Mouse (Mus musculus): ENCODE measurements at regions not wholly inside any gene's neighbourhood (a gene's known extent, or its start where the extent isn't known, plus 50 kb on each side); places are given as distances from the start of the nearest gene placed in this dataset.

DNA sequence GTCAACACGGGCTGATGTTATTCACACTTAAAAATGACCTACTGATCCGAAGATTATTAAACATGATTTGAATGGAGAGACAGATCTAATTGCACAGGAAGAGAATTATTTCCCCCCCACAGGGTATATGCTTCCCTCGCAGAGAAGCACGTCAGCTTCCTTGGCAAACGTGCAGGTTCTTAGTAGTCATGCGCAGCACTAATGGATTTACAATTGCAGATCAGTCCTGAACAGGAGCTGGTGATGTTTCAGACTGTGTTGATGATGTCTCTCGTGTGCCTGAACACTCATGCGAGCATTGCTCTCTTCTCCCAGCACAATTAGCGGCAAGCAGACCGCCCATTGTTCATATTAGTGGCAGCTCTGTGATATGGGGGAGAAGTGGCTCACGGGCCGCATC is 127.9 kb upstream of the 3110018I06Rik start:
- no peaks in the 10 kb centered on the region for H3K4me1 ChIP-seq (ENCODE audit: control insufficient read depth in 1 of 2, insufficient read depth in 2 of 2, low read length in 2 of 2)
- H3K4me3 ChIP-seq (ENCODE audit: control insufficient read depth in 1 of 2, insufficient read depth in 1 of 2, low read depth in 2 of 2, low read length in 2 of 2) = no peak overlapping the region
- H3K36me3 ChIP-seq (ENCODE audit: control insufficient read depth in 1 of 2, insufficient read depth in 2 of 2, low read length in 2 of 2) = no peaks in the 10 kb centered on the region
- no peaks in the 10 kb centered on the region for H3K9me3 ChIP-seq (replicated peaks; ENCODE audit: insufficient read depth, low read length)
- H3K27me3 ChIP-seq (ENCODE audit: control insufficient read depth in 1 of 2, insufficient read depth in 2 of 2, low read length in 2 of 2) = no peaks in the 10 kb centered on the region
- no peak overlapping the region for H3K9ac ChIP-seq (ENCODE audit: control insufficient read depth, low read depth, low read length, poor library complexity, severe bottlenecking)
- H3K79me2 ChIP-seq (ENCODE audit: control insufficient read depth, insufficient read depth, low read length, poor library complexity) = no peaks in the 10 kb centered on the region
- H3K27ac ChIP-seq (ENCODE audit: control insufficient read depth, low read depth, low read length) = no peak overlapping the region
- TF ChIP-seq E2F4 (IDR thresholded peaks at IDR 0.05; ENCODE audit: borderline replicate concordance, low read depth, low read length) = no peak
- no peak for TF ChIP-seq RAD21 (IDR thresholded peaks at IDR 0.05; ENCODE audit: low read depth, low read length)
- no peak for TF ChIP-seq MYB (IDR thresholded peaks at IDR 0.05; ENCODE audit: low read depth, low read length)
- no peak for TF ChIP-seq POLR2AphosphoS2 (IDR thresholded peaks at IDR 0.05; ENCODE audit: low read length)
- TF ChIP-seq USF2 (IDR thresholded peaks at IDR 0.05; ENCODE audit: borderline replicate concordance in 1 of 2, insufficient read depth in 1 of 2, low read depth in 1 of 2, low read length in 2 of 2) = no peak
- no peak for TF ChIP-seq HCFC1 (IDR thresholded peaks at IDR 0.05; ENCODE audit: low read depth, low read length)
- no peak for TF ChIP-seq ELF1 (IDR thresholded peaks at IDR 0.05; ENCODE audit: low read depth, low read length)
- no peak for TF ChIP-seq UBTF (IDR thresholded peaks at IDR 0.05; ENCODE audit: borderline replicate concordance, insufficient read depth, low read depth, low read length)
- TF ChIP-seq JUND (IDR thresholded peaks at IDR 0.05; ENCODE audit: low read depth, low read length) = no peak
- no peak for DNase-seq (ENCODE audit: low read depth, low spot score)

DNA sequence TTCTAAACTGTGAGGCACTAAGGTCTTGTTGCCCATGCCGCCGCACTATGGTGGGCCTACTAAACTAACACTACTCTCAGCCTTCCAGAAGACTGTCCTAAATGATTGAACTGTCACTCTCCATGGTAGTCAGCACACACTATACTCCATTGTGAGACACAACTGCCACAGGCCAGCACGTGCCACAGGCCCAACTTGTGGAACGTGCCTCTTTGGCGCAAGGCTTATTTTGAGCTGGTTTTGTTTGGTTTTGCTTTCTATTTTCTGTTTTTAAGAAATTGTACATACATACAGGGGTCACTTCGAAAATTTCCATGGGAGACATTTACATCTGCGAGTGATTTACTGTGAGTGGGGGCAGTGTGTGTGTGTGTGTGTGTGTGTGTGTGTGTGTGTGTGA is 126.8 kb upstream of the 3110018I06Rik start:
- H3K9me3 ChIP-seq (replicated peaks; ENCODE audit: insufficient read depth, low read length) = no peaks in the 10 kb centered on the region
- no peaks in the 10 kb centered on the region for H3K27me3 ChIP-seq (ENCODE audit: control insufficient read depth in 1 of 2, insufficient read depth in 2 of 2, low read length in 2 of 2)
- no peaks in the 10 kb centered on the region for H3K4me1 ChIP-seq (ENCODE audit: control insufficient read depth in 1 of 2, insufficient read depth in 2 of 2, low read length in 2 of 2)
- H3K27ac ChIP-seq (ENCODE audit: control insufficient read depth, low read depth, low read length) = no peak overlapping the region
- no peak overlapping the region for H3K9ac ChIP-seq (ENCODE audit: control insufficient read depth, low read depth, low read length, poor library complexity, severe bottlenecking)
- H3K79me2 ChIP-seq (ENCODE audit: control insufficient read depth, insufficient read depth, low read length, poor library complexity) = no peaks in the 10 kb centered on the region
- DNase-seq (ENCODE audit: low read depth, low spot score) = no peak
- no peaks in the 10 kb centered on the region for H3K36me3 ChIP-seq (ENCODE audit: control insufficient read depth in 1 of 2, insufficient read depth in 2 of 2, low read length in 2 of 2)
- TF ChIP-seq ELF1 (IDR thresholded peaks at IDR 0.05; ENCODE audit: low read depth, low read length) (no peak), CHD2 (IDR thresholded peaks at IDR 0.05; ENCODE audit: low read length) (no peak), ZNF384 (IDR thresholded peaks at IDR 0.05; ENCODE audit: low read depth, low read length) (no peak), KAT2A (conservative IDR thresholded peaks at IDR 0.05; ENCODE audit: low read depth, low read length) (no peak), POLR2AphosphoS5 (IDR thresholded peaks at IDR 0.05; ENCODE audit: borderline replicate concordance, low read depth, low read length) (no peak), MYC (IDR thresholded peaks at IDR 0.05; ENCODE audit: low read depth, low read length) (no peak), MAX (IDR thresholded peaks at IDR 0.05; ENCODE audit: low read length) (no peak), USF1 (IDR thresholded peaks at IDR 0.05; ENCODE audit: low read depth, low read length) (no peak), ZMIZ1 (IDR thresholded peaks at IDR 0.05; ENCODE audit: low read depth, low read length) (no peak), TAL1 (IDR thresholded peaks at IDR 0.05; ENCODE audit: low read length) (no peak), UBTF (IDR thresholded peaks at IDR 0.05; ENCODE audit: borderline replicate concordance, insufficient read depth, low read depth, low read length) (no peak), POLR2A (IDR thresholded peaks at IDR 0.05; ENCODE audit: control insufficient read depth in 1 of 2, insufficient read depth in 1 of 2, low read depth in 1 of 2, low read length in 2 of 2, poor library complexity in 1 of 2) (no peak), POLR2AphosphoS2 (IDR thresholded peaks at IDR 0.05; ENCODE audit: low read length) (no peak), ZKSCAN1 (IDR thresholded peaks at IDR 0.05; ENCODE audit: low read depth, low read length) (no peak)
- no peak overlapping the region for H3K4me3 ChIP-seq (ENCODE audit: control insufficient read depth in 1 of 2, insufficient read depth in 1 of 2, low read depth in 2 of 2, low read length in 2 of 2)
